Mouse (Mus musculus) heart, postnatal 0 days (tissue): ENCODE measurements around the gene Gm11985. TPM values are rescaled to one million over a fixed set of nuclear protein-coding genes. Genes with fewer than 3 reads are reported as not detected.
A peak's percentile ranks its signal among the peaks of the same experiment; 100 is the strongest.

Source experiments
- ATAC-seq: fragments of 200-750 bp; cut with Nextera tagmentation; 2 replicates; pipeline ENCODE4 v1.8.0; 2017; ENCODE audit warnings: low read depth, moderate number of reproducible peaks, moderate library complexity; ENCODE audit not compliant: insufficient read depth
- DNase-seq: peaks from one replicate; pipeline ENCODE4 v3.0.0-alpha.2; 2016; ENCODE audit warnings: low spot score
- H3K27ac ChIP-seq: fragments of 300-500 bp; sonication (generic); 2 replicates; pipeline ENCODE4 v1.5.1; 2014; ENCODE audit warnings: low read depth, mild to moderate bottlenecking
- H3K27me3 ChIP-seq: fragments of 300-500 bp; sonication (generic); 2 replicates; pipeline ENCODE4 v1.6.1; 2014; ENCODE audit warnings: low read length, mixed read lengths; ENCODE audit not compliant: control insufficient read depth, insufficient read depth
- H3K36me3 ChIP-seq: fragments of 300-500 bp; sonication (generic); replicated peaks from 2 replicates; pipeline ENCODE4 v1.6.1; 2014; ENCODE audit warnings: low read length, mixed read lengths; ENCODE audit not compliant: control insufficient read depth, insufficient read depth
- H3K4me1 ChIP-seq: fragments of 300-500 bp; sonication (generic); 2 replicates; pipeline ENCODE4 v1.6.1; 2014; ENCODE audit warnings: antibody characterized with exemption; ENCODE audit not compliant: control insufficient read depth, insufficient read depth
- H3K4me2 ChIP-seq: fragments of 300-500 bp; sonication (generic); 2 replicates; pipeline ENCODE4 v1.6.1; 2014; ENCODE audit warnings: low read depth, mild to moderate bottlenecking, low read length, moderate library complexity
- H3K4me3 ChIP-seq: fragments of 300-500 bp; sonication (generic); 2 replicates; pipeline ENCODE4 v1.5.1; 2014; ENCODE audit warnings: low read depth, low read length
- H3K9ac ChIP-seq: fragments of 300-500 bp; sonication (generic); replicated peaks from 2 replicates; pipeline ENCODE4 v1.6.1; 2014; ENCODE audit warnings: low read depth, low read length, mixed read lengths
- H3K9me3 ChIP-seq: fragments of 300-500 bp; sonication (generic); replicated peaks from 2 replicates; pipeline ENCODE4 v1.6.1; 2016; ENCODE audit warnings: low read length; ENCODE audit not compliant: control insufficient read depth
- CTCF ChIP-seq: IDR thresholded peaks from 2 replicates; pipeline ENCODE4 v1.5.1; 2016; ENCODE audit warnings: antibody characterized with exemption, control low read depth, low read depth
- EP300 ChIP-seq: IDR thresholded peaks from 2 replicates; pipeline ENCODE4 v1.6.1; 2016; ENCODE audit warnings: antibody characterized with exemption, low read depth
- WGBS: fragments of 180-500 bp; shearing (Covaris S2); extraction: QIAGEN DNeasy Blood & Tissue Kit; methylation state at CpG from one replicate; pipeline ENCODE4 v1.1.7; 2014; 5-methylcytosine and 5-hydroxymethylcytosine counted together
- polyA plus RNA-seq: library from polyadenylated mRNA; unstranded; fragments of >200 nt; fragmentation: Nextera tagmentation; extraction: Ambion mirVana; gene quantifications from 2 replicates; pipeline ENCODE4 v1.2.1, GENCODE M21; 2015
- total RNA-seq: library from RNA; depleted of rRNA; stranded (reverse); fragments of >200 nt; gene quantifications from 2 replicates; pipeline ENCODE4 v1.2.3, GENCODE M21; 2014; ENCODE audit warnings: low replicate concordance

Gm11985 gene
- total and polyA plus RNA-seq, 2 experiments from 2014 or later, result not detected

- Histone ChIP-seq H3K36me3 (no peaks in the 10 kb centered on the region), H3K4me1 (no peaks in the 10 kb centered on the region), H3K27me3 (no peaks in the 10 kb centered on the region), H3K9ac (no peak overlapping the region), H3K27ac (no peak overlapping the region), H3K4me3 (no peak overlapping the region), H3K4me2 (no peak overlapping the region), H3K9me3 (peaks cover 3% of the 10 kb centered on the region)
- peak; percentile 51 for DNase-seq
- TF ChIP-seq CTCF, result peak; percentile 80
- no peak for TF ChIP-seq EP300
- 46% methylated on average over 14 of the region's 14 CpGs for WGBS
- ATAC-seq, result no peak
Measured at GRCm38 (mm10) chr11:7199736-7200392, 11.5 kb upstream of the Gm11985 start.

- Histone ChIP-seq H3K9ac (no peak overlapping the region), H3K4me2 (no peak overlapping the region), H3K27ac (no peak overlapping the region), H3K9me3 (peaks cover 4% of the 10 kb centered on the region), H3K36me3 (no peaks in the 10 kb centered on the region), H3K4me1 (no peaks in the 10 kb centered on the region), H3K27me3 (no peaks in the 10 kb centered on the region), H3K4me3 (no peak overlapping the region)
- WGBS, result 65% methylated on average over 10 of the region's 10 CpGs
- DNase-seq, result no peak
- ATAC-seq, result no peak
- no peak for TF ChIP-seq CTCF
Measured at GRCm38 (mm10) chr11:7198481-7199256, 10.3 kb upstream of the Gm11985 start.

- Histone ChIP-seq H3K27me3 (no peaks in the 10 kb centered on the region), H3K9me3 (peaks cover 4% of the 10 kb centered on the region), H3K4me2 (no peak overlapping the region), H3K36me3 (no peaks in the 10 kb centered on the region), H3K4me1 (no peaks in the 10 kb centered on the region), H3K4me3 (no peak overlapping the region), H3K27ac (no peak overlapping the region), H3K9ac (no peak overlapping the region)
- WGBS, result 84% methylated on average over 19 of the region's 19 CpGs
- DNase-seq, result no peak
- no peak for ATAC-seq
- TF ChIP-seq EP300 (no peak), CTCF (no peak)
Measured at GRCm38 (mm10) chr11:7198006-7198405, 9.6 kb upstream of the Gm11985 start.

- Histone ChIP-seq H3K4me1 (no peaks in the 10 kb centered on the region), H3K36me3 (no peaks in the 10 kb centered on the region), H3K27me3 (no peaks in the 10 kb centered on the region), H3K4me2 (no peak within 1 kb of the TSS), H3K9me3 (peaks cover 4% of the 10 kb centered on the region), H3K4me3 (no peak within 1 kb of the TSS), H3K27ac (no peak within 1 kb of the TSS), H3K9ac (no peak within 1 kb of the TSS)
- DNase-seq (no peak), ATAC-seq (no peak)
- no peak for TF ChIP-seq CTCF
- TF ChIP-seq EP300, result no peak
- WGBS, result 75% methylated on average over 12 of the region's 12 CpGs
Measured at GRCm38 (mm10) chr11:7197491-7197941, 9.1 kb upstream of the Gm11985 start, which contains the start of gene Igfbp1. Igfbp1 (plus strand) TSS chr11:7197782.

GRCm38 (mm10) chr11:7195312-7195685 is 6.9 kb upstream of the Gm11985 start:
- TF ChIP-seq EP300 (no peak), CTCF (no peak)
- Histone ChIP-seq H3K4me3 (no peak overlapping the region), H3K36me3 (no peaks in the 10 kb centered on the region), H3K27ac (no peak overlapping the region), H3K9ac (no peak overlapping the region), H3K4me1 (no peaks in the 10 kb centered on the region), H3K4me2 (no peak overlapping the region), H3K9me3 (peaks cover 4% of the 10 kb centered on the region), H3K27me3 (0 out of 2 replicates have a peak, but pooled peaks cover 3% of the 10 kb centered on the region)
- no peak for DNase-seq
- ATAC-seq, result no peak
- WGBS, result 80% methylated on average over 4 of the region's 4 CpGs
